Mouse (Mus musculus): ENCODE results near the gene Wdr20. TPM values are rescaled to one million over a fixed set of nuclear protein-coding genes. Genes with fewer than 3 reads are reported as not detected.

Wdr20 gene
- polyA plus RNA-seq, 1 experiment from 2014 or later, result 22.2 TPM

DNA sequence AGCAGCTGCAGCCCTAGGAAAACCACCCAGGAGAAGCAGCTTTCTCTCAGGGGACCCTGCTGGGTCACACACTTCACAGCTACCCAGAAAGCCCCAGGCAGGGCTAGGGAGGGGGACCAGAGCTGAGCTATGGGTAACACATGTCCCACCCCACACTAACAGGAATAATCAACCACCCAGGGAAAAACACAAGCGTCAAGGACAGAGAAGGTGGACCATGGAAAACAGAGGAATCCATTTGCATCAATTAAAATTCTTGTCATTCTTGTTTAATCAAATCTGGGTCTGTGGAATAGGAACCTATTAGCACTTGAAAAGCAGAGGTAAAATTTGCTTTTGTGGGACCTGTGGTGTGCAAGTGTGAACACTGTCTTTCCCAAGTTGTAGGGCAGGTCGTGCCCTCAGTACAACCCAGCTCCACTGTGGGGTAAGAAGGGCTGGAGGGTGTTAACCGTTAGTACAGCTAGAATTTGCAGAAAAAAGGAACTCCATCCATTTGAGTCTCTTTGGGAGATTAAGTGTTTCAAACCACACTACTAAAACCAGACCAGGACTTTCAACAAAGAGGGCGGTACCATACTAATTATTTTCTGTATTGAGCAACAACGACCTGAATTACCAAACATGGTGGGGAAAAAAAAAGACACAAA is 99.6 kb downstream of the Wdr20 start:
- Histone ChIP-seq H3K27ac (replicated peaks; ENCODE audit: low read depth, low read length) (peak overlapping the region; percentile 32; the same call in 1 of the 2 replicates), H3K4me1 (ENCODE audit: control insufficient read depth, insufficient read depth, low read length) (no peaks in the 10 kb centered on the region; the same call in 1 of the 2 replicates), H3K4me2 (ENCODE audit: low read depth, low read length) (no peak overlapping the region), H3K36me3 (replicated peaks; ENCODE audit: control insufficient read depth, insufficient read depth, low read depth, low read length) (no peaks in the 10 kb centered on the region), H3K9me3 (replicated peaks; ENCODE audit: control insufficient read depth, low read length) (no peaks in the 10 kb centered on the region), H3K4me3 (ENCODE audit: low read depth, low read length) (no peak overlapping the region), H3K27me3 (ENCODE audit: control insufficient read depth, insufficient read depth, low read length) (no peaks in the 10 kb centered on the region), H3K9ac (replicated peaks; ENCODE audit: low read length) (peak overlapping the region; percentile 32)
- DNase-seq (ENCODE audit: low spot score), result no peak
- ATAC-seq (replicated peaks; ENCODE audit: insufficient number of reproducible peaks, low FRiP score, low TSS enrichment, low read depth), result no peak
- 35% methylated on average over 5 of the region's 5 CpGs for WGBS

DNA sequence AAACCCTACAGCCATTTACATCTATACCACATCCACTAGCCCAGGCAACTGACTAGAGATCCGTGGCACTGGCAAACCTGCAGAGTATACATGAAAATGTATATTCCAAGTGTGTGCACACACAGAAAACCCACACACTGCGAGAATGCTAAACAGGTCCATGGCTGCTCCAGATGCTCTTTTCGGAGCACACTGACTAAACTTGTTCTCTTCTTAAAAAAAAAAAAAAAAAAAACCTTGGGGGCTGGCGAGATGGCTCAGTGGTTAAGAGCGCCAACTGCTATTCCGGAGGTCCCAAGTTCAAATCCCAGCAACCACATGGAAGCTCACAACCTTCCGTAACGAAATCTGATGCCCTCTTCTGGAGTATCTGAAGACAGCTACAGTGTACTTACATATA is 100.1 kb downstream of the Wdr20 start:
- Histone ChIP-seq H3K4me3 (ENCODE audit: low read depth, low read length) (no peak overlapping the region), H3K9ac (replicated peaks; ENCODE audit: low read length) (no peak overlapping the region), H3K36me3 (replicated peaks; ENCODE audit: control insufficient read depth, insufficient read depth, low read depth, low read length) (no peaks in the 10 kb centered on the region), H3K9me3 (replicated peaks; ENCODE audit: control insufficient read depth, low read length) (no peaks in the 10 kb centered on the region), H3K4me1 (ENCODE audit: control insufficient read depth, insufficient read depth, low read length) (no peaks in the 10 kb centered on the region; the same call in 1 of the 2 replicates), H3K4me2 (ENCODE audit: low read depth, low read length) (no peak overlapping the region), H3K27ac (replicated peaks; ENCODE audit: low read depth, low read length) (no peak overlapping the region), H3K27me3 (ENCODE audit: control insufficient read depth, insufficient read depth, low read length) (no peaks in the 10 kb centered on the region)
- no peak for ATAC-seq (replicated peaks; ENCODE audit: insufficient number of reproducible peaks, low FRiP score, low TSS enrichment, low read depth)
- no peak for DNase-seq (ENCODE audit: low spot score)
- WGBS, result 89% methylated on average over 8 of the region's 8 CpGs

DNA sequence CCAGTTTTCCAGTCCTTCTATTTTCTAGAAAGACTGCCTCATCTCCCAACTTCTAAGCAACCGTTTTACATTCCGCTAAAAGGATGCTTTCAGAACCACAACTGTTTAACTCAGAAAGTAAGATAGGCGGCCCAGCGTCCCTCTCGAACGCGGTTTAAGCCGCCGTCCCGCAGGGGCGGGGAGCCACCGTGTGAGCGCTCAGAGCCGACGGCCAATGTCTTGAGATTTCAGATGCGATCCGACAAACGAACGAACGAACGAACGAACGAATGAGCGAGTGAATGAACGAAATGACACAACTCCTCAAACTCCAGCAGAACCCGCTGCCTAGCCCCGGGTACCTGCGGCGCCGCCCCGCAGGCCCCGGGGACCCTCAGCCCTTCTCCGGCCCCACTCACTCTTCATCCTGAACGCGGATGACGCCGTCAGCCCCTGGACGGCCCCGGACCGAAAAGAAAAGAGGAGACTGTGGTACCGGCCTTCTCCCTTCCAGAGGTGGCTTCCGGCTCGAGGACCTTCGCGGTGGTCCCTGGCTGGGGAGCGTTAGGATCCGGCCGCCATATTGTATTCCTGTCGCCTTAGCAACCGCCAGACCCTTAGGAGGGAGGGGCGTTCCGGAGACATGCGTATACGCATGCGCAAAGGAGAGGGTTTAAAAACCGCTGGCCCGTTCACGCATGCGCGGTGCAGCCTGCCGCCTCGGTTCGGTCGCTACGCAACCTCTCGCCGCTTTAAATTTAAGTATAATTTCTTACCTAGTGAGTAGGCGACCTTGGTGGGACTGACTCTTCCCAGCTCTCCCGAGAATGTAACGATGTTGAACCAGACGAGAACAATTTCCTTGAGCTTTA is 102.8 kb downstream of the Wdr20 start, which contains the start of gene Mok:
Mok (minus strand) TSS at position 592 of the 851 bp plus-strand sequence.
- Histone ChIP-seq H3K36me3 (replicated peaks; ENCODE audit: control insufficient read depth, insufficient read depth, low read depth, low read length) (no peaks in the 10 kb centered on the region), H3K4me3 (ENCODE audit: low read depth, low read length) (peak within 1 kb of the TSS; percentile 76), H3K9ac (replicated peaks; ENCODE audit: low read length) (peak within 1 kb of the TSS; percentile 64), H3K27me3 (ENCODE audit: control insufficient read depth, insufficient read depth, low read length) (0 out of 2 replicates have a peak, but pooled peaks cover 2% of the 10 kb centered on the region), H3K4me1 (ENCODE audit: control insufficient read depth, insufficient read depth, low read length) (no peaks in the 10 kb centered on the region; the same call in 1 of the 2 replicates), H3K4me2 (ENCODE audit: low read depth, low read length) (peak within 1 kb of the TSS; percentile 57), H3K9me3 (replicated peaks; ENCODE audit: control insufficient read depth, low read length) (no peaks in the 10 kb centered on the region), H3K27ac (replicated peaks; ENCODE audit: low read depth, low read length) (no peak within 1 kb of the TSS)
- WGBS, result under 1% methylated on average over 71 of the region's 71 CpGs
- DNase-seq (ENCODE audit: low spot score), result peak; percentile 98
- peak; percentile 50 for ATAC-seq (replicated peaks; ENCODE audit: insufficient number of reproducible peaks, low FRiP score, low TSS enrichment, low read depth)

DNA sequence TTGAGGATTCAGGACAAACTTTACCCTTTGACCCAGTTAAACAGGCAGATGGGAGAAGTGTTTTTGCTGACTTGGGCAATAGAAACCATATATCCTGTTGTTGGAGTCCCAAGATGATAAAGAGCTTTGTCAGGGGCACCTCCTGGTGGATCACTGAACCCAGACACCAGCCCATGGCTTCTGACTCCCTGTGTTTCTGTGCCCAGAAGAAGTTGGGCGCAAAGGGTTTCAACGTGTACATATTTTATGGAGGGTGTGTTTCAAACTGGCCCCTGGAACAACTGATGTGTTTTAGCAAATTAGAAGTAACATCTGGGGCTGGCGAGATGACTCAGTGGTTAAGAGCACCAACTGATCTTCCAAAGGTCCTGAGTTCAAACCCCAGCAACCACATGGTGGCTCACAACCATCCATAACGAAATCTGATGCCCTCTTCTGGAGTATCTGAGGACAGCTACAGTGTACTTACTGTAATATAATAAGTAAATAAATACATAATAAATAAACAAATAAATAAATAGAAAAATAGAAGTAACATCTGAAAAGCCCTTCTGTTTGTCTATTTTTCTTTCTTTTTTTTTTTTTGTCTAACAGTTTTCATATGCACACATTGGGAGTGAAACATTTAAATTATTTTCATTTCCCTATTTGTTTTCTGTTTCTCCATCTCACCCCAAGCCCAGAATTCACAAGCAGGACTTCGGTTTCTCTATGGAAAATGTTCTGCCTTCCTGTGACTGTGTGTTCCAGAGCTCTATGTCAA is 104.2 kb downstream of the Wdr20 start:
- Histone ChIP-seq H3K4me1 (ENCODE audit: control insufficient read depth, insufficient read depth, low read length) (peaks cover 4% of the 10 kb centered on the region), H3K4me3 (ENCODE audit: low read depth, low read length) (no peak overlapping the region), H3K9me3 (replicated peaks; ENCODE audit: control insufficient read depth, low read length) (no peaks in the 10 kb centered on the region), H3K4me2 (ENCODE audit: low read depth, low read length) (no peak overlapping the region), H3K9ac (replicated peaks; ENCODE audit: low read length) (no peak overlapping the region), H3K27me3 (ENCODE audit: control insufficient read depth, insufficient read depth, low read length) (0 out of 2 replicates have a peak, but pooled peaks cover 2% of the 10 kb centered on the region), H3K36me3 (replicated peaks; ENCODE audit: control insufficient read depth, insufficient read depth, low read depth, low read length) (no peaks in the 10 kb centered on the region), H3K27ac (replicated peaks; ENCODE audit: low read depth, low read length) (no peak overlapping the region)
- no peak for DNase-seq (ENCODE audit: low spot score)
- no peak for ATAC-seq (replicated peaks; ENCODE audit: insufficient number of reproducible peaks, low FRiP score, low TSS enrichment, low read depth)
- 64% methylated on average over 5 of the region's 5 CpGs for WGBS

DNA sequence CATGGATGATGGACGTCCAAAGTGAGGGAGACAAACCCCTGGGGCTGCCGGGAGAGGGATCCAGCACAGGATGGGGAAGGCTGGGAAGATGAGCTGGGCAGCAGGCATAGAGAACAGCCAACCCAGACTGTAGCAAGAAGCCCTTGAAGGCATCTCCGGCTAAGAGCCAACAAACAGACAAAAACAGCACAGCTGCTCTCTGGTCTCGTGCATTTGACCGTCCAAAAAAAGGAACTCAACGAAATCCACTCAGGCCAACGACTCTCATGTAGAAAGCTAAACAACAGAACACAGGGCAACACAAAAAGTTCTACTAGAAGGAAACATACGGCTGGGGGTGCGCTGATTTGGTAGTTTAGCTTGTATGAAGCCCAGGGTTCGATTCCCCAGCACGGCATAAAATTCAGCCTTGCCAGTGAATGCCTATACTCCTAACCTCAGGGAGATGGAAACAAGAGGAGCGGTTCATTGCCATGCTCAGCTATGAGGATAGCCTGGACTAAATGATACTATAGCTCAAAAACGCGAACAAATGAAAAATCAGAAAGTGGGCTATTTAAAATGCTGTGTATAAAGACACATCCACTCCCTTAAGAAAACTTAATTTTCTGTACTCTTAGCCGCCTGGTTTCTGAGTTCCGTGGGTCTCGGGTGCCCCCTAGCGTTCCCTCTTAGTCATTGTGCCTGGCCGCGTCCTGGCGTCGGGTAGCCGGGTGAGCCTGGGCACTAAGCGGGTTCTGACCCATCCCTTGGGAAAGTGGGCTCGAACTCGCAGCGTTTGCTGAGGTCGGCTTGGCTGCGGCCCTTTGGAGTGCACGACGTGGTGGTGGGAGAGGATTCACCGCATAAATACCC is 105.7 kb downstream of the Wdr20 start:
- H3K4me3 ChIP-seq (ENCODE audit: low read depth, low read length), result peak overlapping the region; percentile 34
- ATAC-seq (replicated peaks; ENCODE audit: insufficient number of reproducible peaks, low FRiP score, low TSS enrichment, low read depth), result no peak
- peak overlapping the region; percentile 66 for H3K4me2 ChIP-seq (ENCODE audit: low read depth, low read length)
- 18% methylated on average over 32 of the region's 32 CpGs for WGBS
- H3K9me3 ChIP-seq (replicated peaks; ENCODE audit: control insufficient read depth, low read length), result no peaks in the 10 kb centered on the region
- no peaks in the 10 kb centered on the region for H3K36me3 ChIP-seq (replicated peaks; ENCODE audit: control insufficient read depth, insufficient read depth, low read depth, low read length)
- peak; percentile 88 for DNase-seq (ENCODE audit: low spot score)
- peak overlapping the region; percentile 53 for H3K9ac ChIP-seq (replicated peaks; ENCODE audit: low read length)
- peaks cover 4% of the 10 kb centered on the region for H3K4me1 ChIP-seq (ENCODE audit: control insufficient read depth, insufficient read depth, low read length)
- no peak overlapping the region for H3K27ac ChIP-seq (replicated peaks; ENCODE audit: low read depth, low read length)
- H3K27me3 ChIP-seq (ENCODE audit: control insufficient read depth, insufficient read depth, low read length), result 0 out of 2 replicates have a peak, but pooled peaks cover 2% of the 10 kb centered on the region

GRCm38 (mm10) chr12:110844227-110845130 is 106.7 kb downstream of the Wdr20 start:
- Histone ChIP-seq H3K9ac (replicated peaks; ENCODE audit: low read length) (peak overlapping the region; percentile 53), H3K27me3 (ENCODE audit: control insufficient read depth, insufficient read depth, low read length) (0 out of 2 replicates have a peak, but pooled peaks cover 2% of the 10 kb centered on the region), H3K9me3 (replicated peaks; ENCODE audit: control insufficient read depth, low read length) (no peaks in the 10 kb centered on the region), H3K27ac (replicated peaks; ENCODE audit: low read depth, low read length) (no peak overlapping the region), H3K4me2 (ENCODE audit: low read depth, low read length) (peak overlapping the region; percentile 66), H3K4me3 (ENCODE audit: low read depth, low read length) (peak overlapping the region; percentile 34), H3K36me3 (replicated peaks; ENCODE audit: control insufficient read depth, insufficient read depth, low read depth, low read length) (no peaks in the 10 kb centered on the region), H3K4me1 (ENCODE audit: control insufficient read depth, insufficient read depth, low read length) (peaks cover 4% of the 10 kb centered on the region)
- ATAC-seq (replicated peaks; ENCODE audit: insufficient number of reproducible peaks, low FRiP score, low TSS enrichment, low read depth), result no peak; the same call in 1 of the 2 replicates
- WGBS, result 1% methylated on average over 42 of the region's 42 CpGs
- DNase-seq (ENCODE audit: low spot score), result peak; percentile 14
